ENCODE assay signal across 10 mouse cellular contexts in genomic region chr9:48987201-48988101, GRCm38 (mm10). TPM values are rescaled to one million over a fixed set of nuclear protein-coding genes. Genes with fewer than 3 reads are reported as not detected.
DNase-seq lines count a peak whose midpoint lies in the region; ATAC-seq lines count a peak whose summit lies in the region.
"Had no signal": no experiment of that assay in that cellular context is flagged by ENCODE, and none has a peak within 500 bp of the region (broad histone marks: within the 10 kb centered on the region; RNA-seq: fewer than 3 reads in every experiment).

No protein-coding gene starts in this region.

- ATAC-seq in midbrain, embryonic 12.5 days (ENCODE audit: low FRiP score, low read depth), result no peak

- peak; percentile 30 for DNase-seq in adrenal gland, postnatal 10 days
- DNase-seq in adrenal gland, adult 18-20 months (ENCODE audit: low spot score in 2 of 2), result no peak
- peak; percentile 16 for DNase-seq in ovary, postnatal 36 days (ENCODE audit: low spot score)
- no peak for DNase-seq in ovary, postnatal 10 days (ENCODE audit: low spot score)
- peak; percentile 41 for DNase-seq in heart, postnatal 4 days
- no peak for DNase-seq in layer of hippocampus, postnatal 10 days (ENCODE audit: low spot score in 2 of 2)
- DNase-seq in natural killer cell, adult 2 months (ENCODE audit: low spot score in 2 of 2), result no peak

- H3K4me3 ChIP-seq in midbrain, embryonic 12.5 days, result peak overlapping the region; percentile 29

- peaks cover 45% of the 10 kb centered on the region for H3K4me1 ChIP-seq in midbrain, embryonic 12.5 days

- H3K4me2 ChIP-seq in midbrain, embryonic 12.5 days (replicated peaks), result peak overlapping the region; percentile 71

- no peaks in the 10 kb centered on the region for H3K9me3 ChIP-seq in midbrain, embryonic 12.5 days

- 26% methylated on average over 12 of the region's 12 CpGs for WGBS in midbrain, embryonic 12.5 days

- no peak overlapping the region for H3K27ac ChIP-seq in midbrain, embryonic 12.5 days (replicated peaks)

- no peaks in the 10 kb centered on the region for H3K27me3 ChIP-seq in midbrain, embryonic 12.5 days

- no peak overlapping the region; the same call in 1 of the 2 replicates for H3K9ac ChIP-seq in midbrain, embryonic 12.5 days (replicated peaks)

- 0 out of 2 replicates have a peak, but pooled peaks cover 7% of the 10 kb centered on the region for H3K36me3 ChIP-seq in midbrain, embryonic 12.5 days

RNA-seq across cellular contexts. Expression of gene Usp28, which starts 2.3 kb away (rescaled TPM):
- 10 to 100 TPM; 18.1 to 27.1 TPM for total RNA-seq in adrenal gland, postnatal 10 days (2021)
- 1 to 10 TPM; 9.1 to 9.7 TPM for total RNA-seq in adrenal gland, adult 18-20 months (2021)
- total RNA-seq in heart, postnatal 4 days (2021), result 100 to 1,000 TPM; 198 to 205 TPM
- 46.3 and 53.9 TPM in 2 replicates for polyA plus RNA-seq in midbrain, embryonic 12.5 days (2016; fragmentation: Nextera tagmentation; extraction: Ambion mirVana)
- 10 to 100 TPM; 36.3 to 39.2 TPM for total RNA-seq in layer of hippocampus, postnatal 10 days (2021)

RNA-seq across cellular contexts. Expression of gene Htr3b, which starts 22.7 kb away (rescaled TPM):
- 1 to 10 TPM; 2.0 to 4.5 TPM for total RNA-seq in adrenal gland, postnatal 10 days (2021)
- under 1 TPM in 1 of 2 experiments, not detected in 1; 0.22 TPM for total RNA-seq in adrenal gland, adult 18-20 months (2021)
- total RNA-seq in heart, postnatal 4 days (2021), result not detected
- not detected in 2 replicates for polyA plus RNA-seq in midbrain, embryonic 12.5 days (2016; fragmentation: Nextera tagmentation; extraction: Ambion mirVana)
- not detected for total RNA-seq in layer of hippocampus, postnatal 10 days (2021)
- polyA plus RNA-seq: C2C12; spleen, adult 2 months had no signal

Comparison
In these comparisons a context has a peak if more than half of its experiments do, and no peak if none do; other contexts are left out.
1. DNase-seq: peak in adrenal gland, postnatal 10 days (single experiment), ovary, postnatal 36 days (single experiment) and heart, postnatal 4 days (single experiment); none in adrenal gland, adult 18-20 months (0 of 2), ovary, postnatal 10 days (single experiment), layer of hippocampus, postnatal 10 days (0 of 2) and natural killer cell, adult 2 months (0 of 2).
2. RNA of gene Usp28, which starts 2.3 kb away (total RNA-seq): 198 to 205 TPM in heart, postnatal 4 days; 36.3 to 39.2 TPM in layer of hippocampus, postnatal 10 days, 18.1 to 27.1 TPM in adrenal gland, postnatal 10 days and 9.1 to 9.7 TPM in adrenal gland, adult 18-20 months; every median in the first group is over 4 times any median in the second.